Mouse (Mus musculus) cerebellum, adult 9-11 months (tissue): ENCODE measurements around the gene Nav3.
"Not testable (repeated sequence)": the region's sequence is repeated elsewhere in the genome, so short reads cannot be mapped to it uniquely, and the experiment has no call there.

Source experiments
- DNase-seq: peaks from one replicate; pipeline ENCODE4 v3.0.0; 2022

Gene Nav3

DNA sequence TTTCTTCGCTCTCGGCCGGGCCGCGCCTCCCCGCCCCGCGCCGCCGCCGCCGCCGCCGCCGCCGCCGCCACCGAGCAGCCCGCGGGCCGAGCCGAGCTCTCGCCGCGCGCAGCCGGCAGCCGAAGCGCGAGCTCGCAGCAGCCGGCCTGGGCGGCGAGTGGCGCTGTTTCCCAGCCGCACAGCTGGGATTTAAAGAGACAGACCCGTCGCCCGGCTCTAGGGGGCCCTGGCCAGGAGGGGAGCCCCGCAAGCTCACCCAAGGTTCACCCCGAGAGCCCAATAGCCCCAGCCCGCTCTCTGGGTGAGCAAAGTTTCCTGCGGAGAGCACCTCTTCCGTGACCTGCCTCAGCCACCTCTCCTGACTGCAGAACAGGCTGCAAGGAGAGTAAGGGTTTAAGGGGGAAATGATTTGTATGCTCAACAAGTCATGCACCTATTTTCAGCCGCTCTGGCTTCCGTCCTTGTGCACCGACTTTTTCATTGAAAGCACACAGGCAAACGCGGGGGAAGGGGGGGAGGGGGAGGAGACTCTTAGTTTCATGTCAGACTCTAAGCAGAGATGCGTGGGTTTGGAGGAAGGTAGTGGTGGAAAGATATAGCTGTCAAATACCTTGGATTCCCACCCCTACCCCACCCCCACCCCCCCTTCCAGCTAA is at the start of gene Nav3:
TSS of gene Nav3 (minus strand) at position 367 of the 656 bp plus-strand sequence.
- peak; percentile 72 for DNase-seq

DNA sequence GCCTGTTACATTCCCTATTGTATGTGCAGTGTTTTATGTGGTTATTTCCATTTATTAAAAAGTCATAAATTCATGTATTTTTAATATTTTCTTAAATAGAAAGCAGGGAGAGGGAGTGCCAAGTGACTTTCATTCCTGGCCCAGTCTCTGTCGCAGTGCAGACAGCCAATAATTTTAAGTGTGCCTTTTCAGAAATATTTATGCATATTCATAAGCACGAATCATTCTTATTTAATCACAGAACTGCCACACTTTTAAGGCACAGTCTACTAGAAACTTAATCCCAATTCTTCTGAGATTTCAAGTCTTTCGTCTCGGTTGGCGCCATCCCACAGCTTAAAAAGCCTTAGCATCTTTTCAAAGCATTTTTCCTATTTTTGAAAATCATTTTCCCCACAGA is 29.3 kb upstream of the Nav3 start:
- no peak for DNase-seq

DNA sequence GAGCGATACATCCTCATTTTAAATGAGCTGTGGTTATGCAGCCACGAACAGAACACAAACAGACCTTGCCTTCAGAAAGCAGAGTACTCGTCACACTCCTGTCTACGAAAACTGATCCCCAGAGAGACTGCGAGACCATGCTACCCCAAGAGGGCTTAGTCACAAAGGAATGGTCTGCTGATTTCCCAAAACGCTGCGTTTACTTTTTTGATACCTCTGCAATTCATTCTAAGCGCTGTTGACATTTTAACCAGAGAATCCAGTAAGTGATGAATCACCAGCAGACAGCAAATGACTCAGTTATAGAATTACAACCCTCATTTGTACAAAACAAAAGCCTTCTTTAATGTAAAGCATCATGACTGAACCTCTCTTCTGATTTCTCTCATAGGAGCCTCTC is 28.8 kb upstream of the Nav3 start:
- no peak for DNase-seq

GRCm38 (mm10) chr10:110479189-110479588 is 23.2 kb upstream of the Nav3 start:
- DNase-seq: no peak

GRCm38 (mm10) chr10:110477689-110478314 is 21.8 kb upstream of the Nav3 start:
- no peak for DNase-seq

DNA sequence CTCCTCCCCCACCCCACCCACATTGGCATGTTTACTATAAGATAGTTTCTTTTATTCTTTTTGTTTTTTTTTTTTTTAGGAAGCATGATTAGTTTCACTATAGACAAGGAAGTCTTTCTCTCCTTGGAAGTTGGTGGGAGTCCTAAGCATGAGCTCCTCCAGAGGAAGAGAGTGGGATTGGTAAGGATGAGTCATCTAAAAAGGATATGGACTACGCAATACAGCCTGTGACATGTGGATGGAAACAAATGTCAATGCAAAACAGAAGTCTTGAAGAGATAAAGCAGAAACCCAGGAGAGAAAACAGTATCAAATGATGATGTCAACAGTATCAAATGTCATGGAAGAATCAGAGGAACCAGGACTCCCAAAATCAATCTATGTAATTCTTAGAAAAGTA is 18.1 kb upstream of the Nav3 start:
- no peak for DNase-seq

DNA sequence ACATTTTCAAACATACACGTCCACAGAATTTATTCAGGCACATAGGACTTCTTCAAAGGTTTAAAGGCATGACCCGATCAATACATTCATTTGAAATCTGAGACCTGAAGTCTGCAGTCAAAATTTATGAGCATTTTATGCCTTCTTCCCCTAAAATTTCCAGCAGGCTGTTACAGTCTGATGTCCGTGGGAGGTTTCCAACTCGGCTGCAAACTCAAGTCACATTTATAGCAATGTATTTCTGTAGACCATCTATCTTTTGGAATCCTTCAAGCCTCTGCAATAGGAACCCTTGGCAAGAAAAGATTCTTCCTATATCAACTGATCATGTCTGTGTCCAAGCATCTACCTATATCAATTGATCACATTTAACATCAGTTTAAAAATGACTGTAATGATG is 13.4 kb upstream of the Nav3 start:
- no peak for DNase-seq

GRCm38 (mm10) chr10:110455063-110455837 is 754 bp downstream of the Nav3 start:
- peak; percentile 59 for DNase-seq

GRCm38 (mm10) chr10:110453566-110453965 is 2.4 kb downstream of the Nav3 start:
- no peak for DNase-seq

DNA sequence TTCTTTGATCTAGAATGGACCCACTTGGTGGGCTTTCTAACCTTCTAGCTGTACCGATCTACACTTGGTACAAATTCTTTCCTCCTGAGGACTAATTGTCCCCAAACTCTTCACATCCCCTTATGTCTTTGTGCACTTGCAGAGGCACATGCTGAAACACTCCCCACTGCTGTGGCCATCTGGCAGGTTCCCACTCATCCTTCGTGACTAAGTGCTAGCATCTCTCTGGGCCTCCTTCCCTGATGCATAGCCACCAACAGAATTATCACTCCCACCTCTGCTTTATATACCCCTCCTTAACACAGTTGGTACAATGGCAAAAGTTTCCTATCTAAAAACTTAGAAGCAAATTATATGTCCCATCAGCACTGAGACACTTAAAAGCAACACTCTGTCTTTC is 15.6 kb downstream of the Nav3 start:
- DNase-seq: peak; percentile 25

DNA sequence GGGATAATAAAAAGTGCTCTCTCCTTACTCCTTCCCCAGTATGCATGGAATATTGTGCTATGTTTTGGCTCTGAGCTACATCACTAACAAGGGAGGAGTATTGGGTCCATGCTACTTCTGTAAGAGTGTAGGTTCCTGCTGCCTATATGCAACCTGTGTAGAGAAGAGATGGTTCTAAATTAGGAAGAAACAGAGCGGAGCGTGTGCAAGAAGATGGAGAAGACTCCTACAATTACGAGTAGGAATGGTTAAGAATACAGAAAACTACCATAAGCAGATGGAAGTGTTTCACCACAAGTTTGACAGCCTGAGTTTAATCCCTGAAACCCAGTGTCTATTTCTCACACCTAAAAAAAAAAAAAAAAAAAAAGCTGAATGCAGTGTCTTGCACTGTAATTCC is 24.9 kb downstream of the Nav3 start:
- no peak for DNase-seq

- DNase-seq: no peak
These were observed 26.4 kb downstream of the Nav3 start for GRCm38 (mm10) chr10:110429578-110429977.

DNA sequence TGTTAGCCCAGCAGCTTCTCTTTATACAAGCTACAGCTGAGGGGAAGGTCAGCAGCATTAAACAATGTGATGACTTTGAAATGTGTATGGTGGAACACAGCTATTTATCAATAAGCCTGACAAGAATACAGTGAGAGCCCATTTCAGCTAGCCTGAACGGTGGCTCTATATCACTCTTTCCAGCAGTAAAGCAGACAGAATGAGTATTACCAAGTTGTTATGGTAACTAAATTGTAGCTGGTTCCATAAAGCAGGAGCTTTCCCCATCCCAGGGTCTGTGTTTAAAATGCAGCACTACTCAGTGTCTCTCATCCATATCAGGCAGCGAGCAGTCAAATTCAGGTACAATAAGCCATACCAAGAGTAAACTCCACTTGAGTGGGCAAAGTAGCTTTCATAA is 27.0 kb downstream of the Nav3 start:
- no peak for DNase-seq

DNA sequence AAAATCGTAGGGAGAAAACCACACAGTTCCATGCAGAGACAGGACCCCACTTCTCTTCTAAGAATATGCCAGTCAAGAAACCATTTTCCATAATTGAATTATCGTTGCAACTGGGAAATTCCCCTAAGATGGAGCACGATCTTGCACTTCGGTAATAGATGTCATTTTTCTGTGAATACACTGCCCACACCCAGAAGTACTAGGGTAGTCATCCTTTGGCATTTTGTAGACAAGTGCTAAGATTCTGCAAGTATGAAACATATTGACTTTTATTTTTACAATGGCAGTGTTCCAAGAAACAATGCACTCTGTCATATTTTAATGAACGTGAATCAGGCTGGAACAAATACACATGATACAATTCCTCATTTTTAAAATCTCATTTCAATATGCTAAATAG is 34.5 kb downstream of the Nav3 start:
- DNase-seq: no peak

- no peak for DNase-seq
These were observed 39.0 kb downstream of the Nav3 start for GRCm38 (mm10) chr10:110417003-110417402.

- no peak for DNase-seq
These were observed 40.4 kb downstream of the Nav3 start for GRCm38 (mm10) chr10:110415624-110416023.

GRCm38 (mm10) chr10:110413281-110413897 is 42.6 kb downstream of the Nav3 start:
- no peak for DNase-seq

GRCm38 (mm10) chr10:110402950-110403349 is 53.1 kb downstream of the Nav3 start:
- DNase-seq: no peak

DNA sequence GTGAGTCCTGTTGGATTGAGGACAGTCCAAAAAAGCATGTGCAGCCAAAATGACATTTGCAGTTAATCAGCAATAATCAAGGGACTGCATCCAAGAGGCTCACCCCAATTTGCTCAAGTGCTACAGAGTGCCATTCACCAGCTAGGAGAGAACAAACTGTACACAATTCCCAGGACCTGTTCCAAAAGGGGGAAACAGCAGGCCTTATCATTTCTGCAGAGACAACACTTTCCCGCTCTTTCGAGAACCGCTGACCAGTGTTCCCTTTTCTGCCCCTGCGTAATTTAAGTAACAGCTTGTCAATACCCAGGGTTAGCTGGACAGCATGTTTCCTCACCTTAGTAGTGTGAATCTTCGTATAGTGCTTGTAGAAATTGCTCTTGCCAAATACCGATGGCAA is 55.4 kb downstream of the Nav3 start:
- DNase-seq: no peak

DNA sequence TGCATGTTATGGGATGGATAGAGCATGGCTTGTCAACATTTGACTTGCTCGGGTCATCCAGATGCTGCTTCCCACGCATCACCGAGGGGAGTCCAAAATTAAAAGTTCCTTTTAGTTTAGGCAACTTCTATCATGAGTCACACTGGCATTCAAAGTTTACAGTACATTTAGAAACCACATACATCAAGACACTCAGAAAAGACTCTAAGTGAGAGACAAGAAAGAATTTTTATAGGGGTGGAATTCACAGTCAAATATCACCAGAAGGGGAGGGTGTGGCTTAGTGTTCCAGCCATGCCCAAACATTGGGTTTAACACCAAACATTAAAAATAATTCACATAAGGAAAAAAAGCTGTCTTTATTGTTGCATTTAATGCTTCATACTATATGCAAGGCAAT is 57.4 kb downstream of the Nav3 start:
- DNase-seq: no peak

GRCm38 (mm10) chr10:110386476-110387197 is 69.4 kb downstream of the Nav3 start:
- DNase-seq: no peak

DNA sequence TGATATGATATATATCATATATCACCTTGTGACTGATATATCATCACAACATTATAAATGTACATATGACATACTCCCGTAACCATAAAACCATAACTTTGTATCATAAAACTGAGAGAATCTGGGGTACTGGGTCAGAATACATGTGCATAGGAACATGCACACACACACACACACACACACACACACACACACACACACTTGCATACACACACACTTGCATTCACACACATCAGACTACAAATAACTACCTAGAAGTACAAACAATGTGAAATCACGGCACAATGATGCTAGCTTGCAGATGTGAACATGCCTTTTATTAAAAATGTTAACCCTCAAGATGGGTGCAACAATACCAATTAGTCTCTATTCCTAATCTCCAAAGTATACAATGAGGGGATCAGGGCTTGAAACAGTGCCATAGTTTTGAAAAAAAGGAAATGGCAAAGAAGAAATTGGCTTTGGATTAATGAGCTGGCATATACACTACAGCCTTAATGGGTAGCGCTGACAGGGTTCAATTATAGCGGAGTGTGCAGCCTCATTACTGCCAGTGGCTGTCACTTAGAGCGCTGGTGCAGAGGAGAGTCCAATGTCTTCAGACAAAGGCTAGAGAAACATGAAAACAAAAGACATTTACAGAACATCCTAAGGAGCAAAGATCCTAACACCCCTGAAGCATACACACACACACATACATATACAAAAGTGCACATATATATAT is 72.3 kb downstream of the Nav3 start:
- DNase-seq: not testable (repeated sequence)
